In genomic region chr6:29433804-29434795, GRCm38 (mm10) we compare ENCODE assay signal across 8 mouse cellular contexts. TPM values are rescaled to one million over a fixed set of nuclear protein-coding genes. Genes with fewer than 3 reads are reported as not detected.
DNase-seq lines count a peak whose midpoint lies in the region; ATAC-seq lines count a peak whose summit lies in the region.

No protein-coding gene starts in this region.

- H3K4me3 ChIP-seq in kidney, embryonic 14.5 days (ENCODE audit: low read length): peak overlapping the region; percentile 60
- H3K4me3 ChIP-seq in limb, embryonic 10.5 days: peak overlapping the region; percentile 66
- peak overlapping the region; percentile 36 for H3K4me3 ChIP-seq in neural tube, embryonic 14.5 days (ENCODE audit: low read depth, low read length)

- ATAC-seq in kidney, embryonic 14.5 days (ENCODE audit: low FRiP score, low TSS enrichment): peak; percentile 2; the same call in 1 of the 2 replicates
- ATAC-seq in neural tube, embryonic 14.5 days (ENCODE audit: low read depth): no peak

- DNase-seq in kidney, adult 18-20 months: no peak
- DNase-seq in embryo, embryonic 10 days (ENCODE audit: low spot score): peak; percentile 84
- DNase-seq in heart, adult 18-20 months: peak; percentile 79 to 86
- DNase-seq in limb, embryonic 10.5 days (ENCODE audit: low spot score): peak; percentile 74
- DNase-seq in left cerebral cortex, postnatal 25 days (ENCODE audit: low spot score in 2 of 2): no peak
- DNase-seq in right cerebral cortex, adult 18-20 months: no peak

- peak overlapping the region; percentile 66 for H3K9ac ChIP-seq in kidney, embryonic 14.5 days (ENCODE audit: low read depth, low read length)
- H3K9ac ChIP-seq in neural tube, embryonic 14.5 days (replicated peaks; ENCODE audit: low read depth, low read length): peak overlapping the region; percentile 50

- H3K27ac ChIP-seq in kidney, embryonic 14.5 days (ENCODE audit: low read depth, low read length): peak overlapping the region; percentile 89; the same call in 1 of the 2 replicates
- peak overlapping the region; percentile 87 for H3K27ac ChIP-seq in limb, embryonic 10.5 days
- peak overlapping the region; percentile 40 for H3K27ac ChIP-seq in neural tube, embryonic 14.5 days (ENCODE audit: low read depth, low read length)

- intact Hi-C loops in left cerebral cortex, postnatal 25 days (cut with DNase I): no loop called here

- H3K4me1 ChIP-seq in kidney, embryonic 14.5 days (ENCODE audit: control insufficient read depth, insufficient read depth, low read length): peaks cover 32% of the 10 kb centered on the region
- peaks cover 65% of the 10 kb centered on the region for H3K4me1 ChIP-seq in limb, embryonic 10.5 days
- peaks cover 11% of the 10 kb centered on the region; the same call in 1 of the 2 replicates for H3K4me1 ChIP-seq in neural tube, embryonic 14.5 days (ENCODE audit: control insufficient read depth, insufficient read depth, low read length)

- peak overlapping the region; percentile 86 for H3K4me2 ChIP-seq in kidney, embryonic 14.5 days (replicated peaks; ENCODE audit: low read depth, low read length)
- peak overlapping the region; percentile 70 for H3K4me2 ChIP-seq in neural tube, embryonic 14.5 days (ENCODE audit: low read depth, low read length)

- H3K27me3 ChIP-seq in kidney, embryonic 14.5 days (ENCODE audit: control insufficient read depth, insufficient read depth, low read length): peaks cover 4% of the 10 kb centered on the region
- peaks cover 49% of the 10 kb centered on the region for H3K27me3 ChIP-seq in limb, embryonic 10.5 days (ENCODE audit: low read depth, poor library complexity, severe bottlenecking)
- peaks cover 18% of the 10 kb centered on the region for H3K27me3 ChIP-seq in neural tube, embryonic 14.5 days (ENCODE audit: control insufficient read depth, insufficient read depth, low read length)

- H3K36me3 ChIP-seq in kidney, embryonic 14.5 days (ENCODE audit: control insufficient read depth, insufficient read depth, low read length): peaks cover 3% of the 10 kb centered on the region; the same call in 1 of the 2 replicates
- peaks cover 2% of the 10 kb centered on the region; the same call in 1 of the 2 replicates for H3K36me3 ChIP-seq in limb, embryonic 10.5 days
- H3K36me3 ChIP-seq in neural tube, embryonic 14.5 days (ENCODE audit: control insufficient read depth, insufficient read depth, low read length): no peaks in the 10 kb centered on the region

- 5% methylated on average over 27 of the region's 27 CpGs for WGBS in kidney, embryonic 14.5 days
- WGBS in limb, embryonic 10.5 days: 2% methylated on average over 27 of the region's 27 CpGs
- WGBS in neural tube, embryonic 14.5 days: 4% methylated on average over 27 of the region's 27 CpGs

- H3K9me3 ChIP-seq in kidney, embryonic 14.5 days (ENCODE audit: control insufficient read depth, low read length): no peaks in the 10 kb centered on the region
- H3K9me3 ChIP-seq in limb, embryonic 10.5 days (replicated peaks): no peaks in the 10 kb centered on the region
- no peaks in the 10 kb centered on the region for H3K9me3 ChIP-seq in neural tube, embryonic 14.5 days (ENCODE audit: control insufficient read depth, low read length)

RNA-seq across cellular contexts. Expression of gene Flnc, which starts 1.0 kb away (rescaled TPM):
- 5.5 and 8.3 TPM in 2 replicates for polyA plus RNA-seq in kidney, embryonic 14.5 days (2014; fragmentation: Nextera tagmentation; extraction: Ambion mirVana)
- 100 to 1,000 TPM; 215 to 222 TPM for total RNA-seq in heart, adult 18-20 months (2021)
- 3.7 and 5.6 TPM in 2 replicates for polyA plus RNA-seq in limb, embryonic 10.5 days (2016; fragmentation: Nextera tagmentation; extraction: Ambion mirVana)
- polyA plus RNA-seq in neural tube, embryonic 14.5 days (2014; fragmentation: Nextera tagmentation; extraction: Ambion mirVana): 4.9 and 5.0 TPM in 2 replicates
- 1 to 10 TPM; 1.5 to 1.6 TPM for total RNA-seq in left cerebral cortex, postnatal 25 days (2021)

RNA-seq across cellular contexts. Expression of gene Atp6v1f, which starts 33.4 kb away (rescaled TPM):
- polyA plus RNA-seq in kidney, embryonic 14.5 days (2014; fragmentation: Nextera tagmentation; extraction: Ambion mirVana): 248 and 309 TPM in 2 replicates
- 100 to 1,000 TPM; 111 to 118 TPM for total RNA-seq in heart, adult 18-20 months (2021)
- 185 and 196 TPM in 2 replicates for polyA plus RNA-seq in limb, embryonic 10.5 days (2016; fragmentation: Nextera tagmentation; extraction: Ambion mirVana)
- polyA plus RNA-seq in neural tube, embryonic 14.5 days (2014; fragmentation: Nextera tagmentation; extraction: Ambion mirVana): 281 and 350 TPM in 2 replicates
- total RNA-seq in left cerebral cortex, postnatal 25 days (2021): 100 to 1,000 TPM; 250 to 257 TPM

RNA-seq across cellular contexts. Expression of gene Atp6v1fnb, which starts 37.1 kb away (rescaled TPM):
- polyA plus RNA-seq in kidney, embryonic 14.5 days (2014; fragmentation: Nextera tagmentation; extraction: Ambion mirVana): 0.49 TPM in 1 of 2 replicates, not detected in the other
- total RNA-seq in heart, adult 18-20 months (2021): not detected
- polyA plus RNA-seq in limb, embryonic 10.5 days (2016; fragmentation: Nextera tagmentation; extraction: Ambion mirVana): 0.34 TPM in 1 of 2 replicates, not detected in the other
- 0.55 and 0.70 TPM in 2 replicates for polyA plus RNA-seq in neural tube, embryonic 14.5 days (2014; fragmentation: Nextera tagmentation; extraction: Ambion mirVana)
- total RNA-seq in left cerebral cortex, postnatal 25 days (2021): under 1 TPM in 1 of 2 experiments, not detected in 1; 0.53 TPM

RNA-seq across cellular contexts. Expression of gene Ccdc136, which starts 38.0 kb away (rescaled TPM):
- polyA plus RNA-seq in kidney, embryonic 14.5 days (2014; fragmentation: Nextera tagmentation; extraction: Ambion mirVana): 22.8 and 30.3 TPM in 2 replicates
- total RNA-seq in heart, adult 18-20 months (2021): 1 to 10 TPM; 1.6 to 2.1 TPM
- 19.4 and 29.8 TPM in 2 replicates for polyA plus RNA-seq in limb, embryonic 10.5 days (2016; fragmentation: Nextera tagmentation; extraction: Ambion mirVana)
- 55.7 and 69.1 TPM in 2 replicates for polyA plus RNA-seq in neural tube, embryonic 14.5 days (2014; fragmentation: Nextera tagmentation; extraction: Ambion mirVana)
- total RNA-seq in left cerebral cortex, postnatal 25 days (2021): 10 to 100 TPM; 84.7 to 92.0 TPM

RNA-seq across cellular contexts. Expression of gene Opn1sw, which starts 45.8 kb away (rescaled TPM):
- polyA plus RNA-seq in kidney, embryonic 14.5 days (2014; fragmentation: Nextera tagmentation; extraction: Ambion mirVana): 0.87 and 0.90 TPM in 2 replicates
- not detected for total RNA-seq in heart, adult 18-20 months (2021)
- 0.34 and 0.38 TPM in 2 replicates for polyA plus RNA-seq in limb, embryonic 10.5 days (2016; fragmentation: Nextera tagmentation; extraction: Ambion mirVana)
- 0.37 and 1.6 TPM in 2 replicates for polyA plus RNA-seq in neural tube, embryonic 14.5 days (2014; fragmentation: Nextera tagmentation; extraction: Ambion mirVana)
- under 1 TPM in 1 of 2 experiments, not detected in 1; 0.32 TPM for total RNA-seq in left cerebral cortex, postnatal 25 days (2021)

Comparison
In these comparisons a context has a peak if more than half of its experiments do, and no peak if none do; other contexts are left out.
1. DNase-seq: peak in embryo, embryonic 10 days (single experiment), heart, adult 18-20 months (2 of 2) and limb, embryonic 10.5 days (single experiment); none in kidney, adult 18-20 months (single experiment), left cerebral cortex, postnatal 25 days (0 of 2) and right cerebral cortex, adult 18-20 months (single experiment).
2. Peak in every context shown above with its lines, with median percentiles within 50 percentile points of each other: H3K27ac ChIP-seq and H3K4me3 ChIP-seq.